Mouse (Mus musculus) midbrain, embryonic 15.5 days (tissue): ENCODE data around the gene Scube3. TPM values are rescaled to one million over a fixed set of nuclear protein-coding genes. Genes with fewer than 3 reads are reported as not detected.
"Not testable (repeated sequence)": the region's sequence is repeated elsewhere in the genome, so short reads cannot be mapped to it uniquely, and the experiment has no call there.

Experiments used
- ATAC-seq: fragments of 200-750 bp; cut with Nextera tagmentation; replicated peaks from 2 replicates; pipeline ENCODE4 v1.8.0; 2017; ENCODE audit warnings: moderate TSS enrichment
- H3K27ac ChIP-seq: fragments of 300-500 bp; sonication (generic); 2 replicates; pipeline ENCODE4 v1.5.1; 2015; ENCODE audit warnings: mild to moderate bottlenecking, inconsistent platforms
- H3K27me3 ChIP-seq: fragments of 300-500 bp; sonication (generic); replicated peaks from 2 replicates; pipeline ENCODE4 v1.6.1; 2015; ENCODE audit warnings: inconsistent platforms
- H3K36me3 ChIP-seq: fragments of 300-500 bp; sonication (generic); replicated peaks from 2 replicates; pipeline ENCODE4 v1.6.1; 2015; ENCODE audit warnings: inconsistent platforms
- H3K4me1 ChIP-seq: fragments of 300-500 bp; sonication (generic); 2 replicates; pipeline ENCODE4 v1.6.1; 2015; ENCODE audit warnings: inconsistent platforms
- H3K4me2 ChIP-seq: fragments of 300-500 bp; sonication (generic); 2 replicates; pipeline ENCODE4 v1.6.1; 2015; ENCODE audit warnings: inconsistent platforms, mild to moderate bottlenecking, moderate library complexity
- H3K4me3 ChIP-seq: fragments of 300-500 bp; sonication (generic); 2 replicates; pipeline ENCODE4 v1.5.1; 2015; ENCODE audit warnings: mild to moderate bottlenecking, inconsistent platforms
- H3K9ac ChIP-seq: fragments of 300-500 bp; sonication (generic); 2 replicates; pipeline ENCODE4 v1.6.1; 2015; ENCODE audit warnings: mild to moderate bottlenecking, inconsistent platforms
- H3K9me3 ChIP-seq: fragments of 300-500 bp; sonication (generic); 2 replicates; pipeline ENCODE4 v1.6.1; 2016; ENCODE audit warnings: inconsistent platforms
- WGBS: fragments of 180-500 bp; shearing (Covaris S2); methylation state at CpG from one replicate; pipeline ENCODE4 v1.1.7; 2015; ENCODE audit warnings: mixed read lengths; 5-methylcytosine and 5-hydroxymethylcytosine counted together
- polyA plus RNA-seq: library from polyadenylated mRNA; unstranded; fragments of >200 nt; fragmentation: Nextera tagmentation; extraction: Ambion mirVana; gene quantifications from 2 replicates; pipeline ENCODE4 v1.2.1, GENCODE M21; 2015

Scube3 gene
- polyA plus RNA-seq, 1 experiment from 2014 or later: 6.4 TPM

DNA sequence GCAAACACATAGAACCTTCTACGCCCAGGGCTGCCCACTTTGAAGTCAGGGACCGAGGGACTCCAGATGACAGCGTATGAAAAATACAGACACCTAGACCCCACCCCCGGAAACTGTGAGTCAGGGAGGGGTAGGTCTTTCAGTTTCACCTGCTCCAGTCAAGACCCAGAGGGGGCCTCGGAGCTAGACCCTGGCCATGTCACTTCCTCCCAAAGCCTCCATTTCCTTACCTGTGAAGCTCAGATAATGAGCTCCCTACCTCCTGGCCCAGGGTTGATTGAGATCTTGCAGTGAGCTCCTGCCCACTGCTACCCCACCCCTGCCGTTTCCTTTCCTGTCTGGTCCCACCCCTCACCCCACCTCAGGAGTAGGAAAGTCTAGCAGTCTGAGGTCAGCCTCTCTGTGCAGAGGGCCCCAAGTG lies 70.0 kb downstream of the Scube3 start:
- 80% methylated on average over 6 of the region's 6 CpGs for WGBS
- no peak overlapping the region for H3K4me3 ChIP-seq
- H3K4me1 ChIP-seq: no peaks in the 10 kb centered on the region; the same call in 1 of the 2 replicates
- H3K27me3 ChIP-seq: no peaks in the 10 kb centered on the region
- no peak overlapping the region for H3K27ac ChIP-seq
- H3K36me3 ChIP-seq: no peaks in the 10 kb centered on the region
- ATAC-seq: no peak
- no peak overlapping the region for H3K9ac ChIP-seq
- no peaks in the 10 kb centered on the region for H3K9me3 ChIP-seq
- no peak overlapping the region for H3K4me2 ChIP-seq

DNA sequence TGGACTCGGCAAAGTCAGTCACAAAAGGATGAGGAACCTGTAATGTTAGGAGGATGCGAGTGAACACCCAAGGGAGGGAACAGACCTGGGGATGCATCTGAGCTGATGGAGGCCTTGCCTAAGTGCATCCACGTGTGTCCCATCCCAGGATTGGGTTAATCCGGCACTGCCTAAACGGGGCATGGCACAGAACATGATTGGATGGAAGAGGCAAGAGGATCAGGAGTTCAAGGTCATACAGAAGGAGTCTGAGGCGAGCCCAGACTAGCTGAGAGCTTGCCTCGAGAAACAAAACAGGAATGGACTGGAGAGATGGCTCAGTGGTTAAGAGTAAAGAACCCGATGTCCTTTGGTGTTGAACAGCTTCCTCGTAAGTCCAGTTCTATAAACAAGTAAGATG lies 70.5 kb downstream of the Scube3 start:
- Histone ChIP-seq H3K9me3 (no peaks in the 10 kb centered on the region), H3K9ac (no peak overlapping the region), H3K27ac (no peak overlapping the region), H3K4me2 (no peak overlapping the region), H3K4me3 (no peak overlapping the region), H3K27me3 (no peaks in the 10 kb centered on the region), H3K36me3 (no peaks in the 10 kb centered on the region), H3K4me1 (no peaks in the 10 kb centered on the region; the same call in 1 of the 2 replicates)
- no peak for ATAC-seq
- 73% methylated on average over 9 of the region's 9 CpGs for WGBS

- 30% methylated on average over 4 of the region's 4 CpGs for WGBS
- Histone ChIP-seq H3K36me3 (no peaks in the 10 kb centered on the region), H3K9ac (no peak overlapping the region), H3K4me3 (no peak overlapping the region), H3K4me2 (no peak overlapping the region), H3K4me1 (no peaks in the 10 kb centered on the region), H3K27me3 (no peaks in the 10 kb centered on the region), H3K9me3 (no peaks in the 10 kb centered on the region), H3K27ac (no peak overlapping the region)
- ATAC-seq: no peak
Measured at GRCm38 (mm10) chr17:28213236-28213635, 71.3 kb downstream of the Scube3 start.

DNA sequence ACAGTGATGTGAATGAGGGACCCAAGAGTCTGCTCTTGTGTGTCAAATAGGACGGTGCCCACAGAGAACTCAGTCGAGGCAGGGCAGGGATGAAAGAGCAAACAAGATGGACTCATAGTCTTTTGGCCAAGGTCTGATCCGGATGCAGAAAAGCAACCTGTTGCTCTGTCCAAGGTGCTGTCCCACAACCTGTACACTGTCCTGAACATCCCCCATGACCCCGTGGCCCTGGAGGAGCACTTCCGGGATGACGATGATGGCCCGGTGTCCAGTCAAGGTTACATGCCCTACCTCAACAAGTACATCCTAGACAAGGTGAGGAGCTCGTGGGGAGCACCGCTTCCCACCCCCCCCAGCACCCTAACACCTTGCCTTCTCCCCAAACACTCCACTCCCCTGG lies 74.8 kb downstream of the Scube3 start:
- Histone ChIP-seq H3K4me1 (no peaks in the 10 kb centered on the region), H3K27me3 (no peaks in the 10 kb centered on the region), H3K4me2 (no peak overlapping the region), H3K27ac (no peak overlapping the region), H3K9ac (no peak overlapping the region), H3K9me3 (no peaks in the 10 kb centered on the region), H3K36me3 (no peaks in the 10 kb centered on the region), H3K4me3 (no peak overlapping the region)
- 84% methylated on average over 9 of the region's 9 CpGs for WGBS
- no peak for ATAC-seq

GRCm38 (mm10) chr17:28217721-28218649 lies 76.0 kb downstream of the Scube3 start:
- H3K4me3 ChIP-seq: no peak overlapping the region
- H3K4me2 ChIP-seq: no peak overlapping the region
- H3K36me3 ChIP-seq: no peaks in the 10 kb centered on the region
- H3K9me3 ChIP-seq: no peaks in the 10 kb centered on the region
- ATAC-seq: no peak
- no peak overlapping the region for H3K27ac ChIP-seq
- no peaks in the 10 kb centered on the region for H3K27me3 ChIP-seq
- H3K4me1 ChIP-seq: peaks cover 2% of the 10 kb centered on the region
- no peak overlapping the region for H3K9ac ChIP-seq
- WGBS: 24% methylated on average over 23 of the region's 23 CpGs

GRCm38 (mm10) chr17:28222463-28222862 lies 80.5 kb downstream of the Scube3 start:
- H3K27ac ChIP-seq, H3K27me3 ChIP-seq, H3K9ac ChIP-seq, H3K4me3 ChIP-seq, H3K4me2 ChIP-seq, H3K9me3 ChIP-seq, ATAC-seq, H3K36me3 ChIP-seq: not testable (repeated sequence)
- peaks cover 18% of the 10 kb centered on the region for H3K4me1 ChIP-seq
- 92% methylated on average over 10 of the region's 10 CpGs for WGBS

DNA sequence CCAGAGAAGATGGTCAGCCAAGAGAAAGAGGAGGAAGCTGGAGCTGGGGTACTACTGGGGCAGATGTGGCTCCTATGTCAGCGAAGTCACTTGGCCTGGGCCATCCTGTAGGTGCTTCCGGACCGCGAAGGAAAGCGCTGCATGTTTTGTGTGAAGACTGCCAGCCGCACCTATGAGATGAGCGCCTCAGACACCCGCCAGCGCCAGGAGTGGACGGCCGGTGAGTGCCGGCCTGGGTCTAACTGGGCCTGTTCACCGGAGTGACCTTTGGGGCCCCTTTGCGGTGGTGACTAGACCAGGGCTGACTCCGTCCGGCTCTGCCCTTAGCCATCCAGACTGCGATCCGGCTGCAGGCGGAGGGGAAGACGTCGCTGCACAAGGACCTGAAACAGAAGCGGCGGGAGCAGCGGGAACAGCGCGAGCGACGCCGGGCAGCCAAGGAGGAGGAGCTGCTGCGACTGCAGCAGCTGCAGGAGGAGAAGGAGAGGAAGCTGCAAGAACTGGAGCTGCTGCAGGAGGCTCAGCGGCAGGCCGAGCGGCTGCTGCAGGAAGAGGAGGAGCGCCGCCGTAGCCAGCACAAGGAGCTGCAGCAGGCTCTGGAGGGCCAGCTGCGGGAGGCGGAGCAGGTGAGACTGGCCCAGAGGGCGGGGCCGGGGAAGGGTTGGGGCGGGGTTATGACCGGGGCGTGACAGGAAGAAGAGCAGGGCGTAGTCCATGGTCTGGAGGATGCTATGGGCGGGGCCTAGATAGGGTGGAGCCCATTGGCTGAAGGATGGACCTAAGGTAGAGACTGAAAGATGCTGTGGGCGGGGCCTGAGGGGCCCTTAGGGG lies 81.8 kb downstream of the Scube3 start:
- H3K4me1 ChIP-seq: peaks cover 18% of the 10 kb centered on the region
- 1% methylated on average over 46 of the region's 46 CpGs for WGBS
- peak overlapping the region; percentile 94 for H3K4me2 ChIP-seq
- H3K9ac ChIP-seq: peak overlapping the region; percentile 72
- H3K9me3 ChIP-seq: no peaks in the 10 kb centered on the region
- peak; percentile 81 for ATAC-seq
- peak overlapping the region; percentile 55 for H3K4me3 ChIP-seq
- peak overlapping the region; percentile 87 for H3K27ac ChIP-seq
- H3K27me3 ChIP-seq: no peaks in the 10 kb centered on the region
- no peaks in the 10 kb centered on the region for H3K36me3 ChIP-seq

Other genes with a start within 250 kb of the Scube3 start
- gene Anks1, start 232.8 kb upstream of the Scube3 start, polyA plus RNA-seq: 68.2 and 71.9 TPM in 2 replicates
- gene Taf11, start 232.3 kb upstream of the Scube3 start, polyA plus RNA-seq: 58.1 and 63.1 TPM in 2 replicates
- 1.9 and 2.2 TPM in 2 replicates for gene Tcp11, start 61.5 kb upstream of the Scube3 start, polyA plus RNA-seq
- 53.4 and 55.0 TPM in 2 replicates for gene Zfp523, start 35.0 kb downstream of the Scube3 start, polyA plus RNA-seq
- gene Def6, start 65.6 kb downstream of the Scube3 start, polyA plus RNA-seq: 5.3 and 7.3 TPM in 2 replicates
- 1.8 TPM in 2 replicates for gene Ppard, start 90.6 kb downstream of the Scube3 start, polyA plus RNA-seq
- gene Fance, start 171.4 kb downstream of the Scube3 start, polyA plus RNA-seq: 27.8 and 28.5 TPM in 2 replicates
- 307 and 313 TPM in 2 replicates for gene Rpl10a, start 186.3 kb downstream of the Scube3 start, polyA plus RNA-seq
- gene Tead3, start 208.7 kb downstream of the Scube3 start, polyA plus RNA-seq: 1.4 and 2.1 TPM in 2 replicates
- gene Tulp1, start 223.1 kb downstream of the Scube3 start, polyA plus RNA-seq: 1.3 and 1.9 TPM in 2 replicates